Mouse (Mus musculus) lung, postnatal 0 days (tissue): ENCODE results near the gene Pef1. TPM values are rescaled to one million over a fixed set of nuclear protein-coding genes. Genes with fewer than 3 reads are reported as not detected.

Experiments used
- ATAC-seq: fragments of 200-750 bp; cut with Nextera tagmentation; 2 replicates; pipeline ENCODE4 v1.8.0; 2017; ENCODE audit warnings: moderate library complexity
- DNase-seq: peaks from one replicate; pipeline ENCODE4 v3.0.0-alpha.2; 2016; ENCODE audit warnings: low spot score
- H3K27ac ChIP-seq: fragments of 300-500 bp; sonication (generic); 2 replicates; pipeline ENCODE4 v1.5.1; 2014; ENCODE audit warnings: antibody characterized with exemption, mild to moderate bottlenecking, low read length, mixed read lengths
- H3K27me3 ChIP-seq: fragments of 300-500 bp; sonication (generic); replicated peaks from 2 replicates; pipeline ENCODE4 v1.6.1; 2014; ENCODE audit warnings: low read length, mixed read lengths; ENCODE audit not compliant: insufficient read depth
- H3K36me3 ChIP-seq: fragments of 300-500 bp; sonication (generic); 2 replicates; pipeline ENCODE4 v1.6.1; 2014; ENCODE audit warnings: low read length, mixed read lengths; ENCODE audit not compliant: insufficient read depth
- H3K4me1 ChIP-seq: fragments of 300-500 bp; sonication (generic); 2 replicates; pipeline ENCODE4 v1.6.1; 2014; ENCODE audit warnings: antibody characterized with exemption, low read depth, low read length, mixed read lengths; ENCODE audit not compliant: insufficient read depth
- H3K4me2 ChIP-seq: fragments of 300-500 bp; sonication (generic); replicated peaks from 2 replicates; pipeline ENCODE4 v1.6.1; 2014; ENCODE audit warnings: low read depth, mild to moderate bottlenecking, low read length, moderate library complexity, mixed read lengths
- H3K4me3 ChIP-seq: fragments of 300-500 bp; sonication (generic); 2 replicates; pipeline ENCODE4 v1.5.1; 2014; ENCODE audit warnings: low read depth, low read length
- H3K9ac ChIP-seq: fragments of 300-500 bp; sonication (generic); replicated peaks from 2 replicates; pipeline ENCODE4 v1.6.1; 2014; ENCODE audit warnings: low read depth, mild to moderate bottlenecking
- H3K9me3 ChIP-seq: fragments of 300-500 bp; sonication (generic); 2 replicates; pipeline ENCODE4 v1.6.1; 2016; ENCODE audit warnings: low read length, mixed read lengths
- CTCF ChIP-seq: IDR thresholded peaks from 2 replicates; pipeline ENCODE4 v1.5.1; 2016; ENCODE audit warnings: antibody characterized with exemption, mild to moderate bottlenecking
- EP300 ChIP-seq: IDR thresholded peaks from 2 replicates; pipeline ENCODE4 v1.6.1; 2016; ENCODE audit warnings: antibody characterized with exemption, mild to moderate bottlenecking, control low read depth
- WGBS: fragments of 180-500 bp; shearing (Covaris S2); extraction: QIAGEN DNeasy Blood & Tissue Kit; methylation state at CpG from one replicate; pipeline ENCODE4 v1.1.7; 2014; 5-methylcytosine and 5-hydroxymethylcytosine counted together
- polyA plus RNA-seq: library from polyadenylated mRNA; unstranded; fragments of >200 nt; fragmentation: Nextera tagmentation; extraction: Ambion mirVana; gene quantifications from 2 replicates; pipeline ENCODE4 v1.2.1, GENCODE M21; 2015

The Pef1 gene
- polyA plus RNA-seq, 1 experiment from 2014 or later, result 84.6 TPM

DNA sequence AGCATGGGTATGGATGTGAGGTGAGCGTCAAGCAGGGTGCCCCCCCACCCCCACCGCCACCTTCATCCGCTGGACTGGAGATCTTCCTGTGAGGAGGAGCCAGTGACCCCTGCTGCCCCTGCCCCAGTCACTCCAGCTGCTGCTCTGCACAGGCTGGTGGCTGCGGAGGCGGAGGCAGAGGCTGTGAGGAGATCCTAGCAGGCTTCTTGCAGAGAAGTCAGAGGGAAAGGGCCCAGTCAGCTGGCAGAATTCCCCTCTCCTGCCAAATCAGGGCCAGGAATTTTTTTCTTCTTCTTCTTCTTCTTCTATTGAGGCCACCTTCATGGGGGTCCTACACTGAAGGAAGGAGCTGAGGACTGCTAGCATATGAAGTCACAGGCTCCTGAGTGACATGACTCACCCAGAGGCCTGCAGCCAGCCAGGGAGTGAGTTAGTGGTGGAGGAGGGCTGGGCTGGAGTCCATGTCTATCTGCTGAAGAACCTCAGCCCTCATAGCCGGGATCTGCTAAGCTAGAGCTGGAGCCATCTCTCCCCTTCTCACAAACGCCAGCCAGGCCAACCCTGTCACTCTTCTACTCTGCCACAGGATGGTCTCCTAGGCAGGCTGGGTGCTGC is 17.9 kb upstream of the Pef1 start:
- ATAC-seq, result peak; percentile 37; the same call in 1 of the 2 replicates
- Histone ChIP-seq H3K9me3 (no peaks in the 10 kb centered on the region), H3K36me3 (no peaks in the 10 kb centered on the region), H3K4me3 (no peak overlapping the region), H3K27ac (no peak overlapping the region), H3K27me3 (0 out of 2 replicates have a peak, but pooled peaks cover 3% of the 10 kb centered on the region), H3K4me2 (no peak overlapping the region), H3K4me1 (no peaks in the 10 kb centered on the region), H3K9ac (no peak overlapping the region)
- TF ChIP-seq EP300 (no peak), CTCF (no peak)
- DNase-seq, result peak; percentile 33
- WGBS, result 50% methylated on average over 6 of the region's 7 CpGs

GRCm38 (mm10) chr4:130085246-130085820 is 17.0 kb upstream of the Pef1 start:
- no peak for DNase-seq
- H3K9ac ChIP-seq, result no peak overlapping the region

DNA sequence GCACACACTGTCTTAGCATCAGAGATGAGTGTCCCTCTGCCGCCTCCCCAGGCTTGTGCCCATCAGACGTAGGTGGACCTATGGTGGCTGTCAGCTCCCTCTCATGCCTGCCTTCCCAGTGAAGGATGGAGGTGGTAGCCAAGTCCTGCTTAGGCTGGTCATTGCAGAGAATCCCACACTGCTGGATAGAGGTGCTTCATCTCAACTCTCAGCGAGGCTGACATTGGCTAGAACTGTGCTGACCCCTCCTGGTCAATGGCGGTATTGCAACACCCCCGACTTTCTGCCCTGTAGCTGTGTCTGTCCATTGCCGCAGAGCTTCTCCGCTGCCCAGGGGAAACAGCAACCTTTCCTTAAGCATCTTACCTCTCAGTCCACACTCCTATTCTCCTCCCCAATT is 15.1 kb upstream of the Pef1 start:
- TF ChIP-seq EP300, result no peak
- TF ChIP-seq CTCF, result peak; percentile 100
- H3K9ac ChIP-seq, result no peak overlapping the region
- no peak overlapping the region for H3K4me2 ChIP-seq
- no peaks in the 10 kb centered on the region for H3K36me3 ChIP-seq
- H3K4me3 ChIP-seq, result no peak overlapping the region
- no peaks in the 10 kb centered on the region for H3K9me3 ChIP-seq
- DNase-seq, result peak; percentile 78
- H3K27me3 ChIP-seq, result 0 out of 2 replicates have a peak, but pooled peaks cover 3% of the 10 kb centered on the region
- no peak overlapping the region for H3K27ac ChIP-seq
- H3K4me1 ChIP-seq, result no peaks in the 10 kb centered on the region
- ATAC-seq, result peak; percentile 56
- 10% methylated on average over 7 of the region's 7 CpGs for WGBS

More at GRCm38 (mm10) chr4:130085246-130085820, 17.0 kb upstream of the Pef1 start:
- no peak overlapping the region for H3K27ac ChIP-seq
- H3K4me2 ChIP-seq, result no peak overlapping the region
- 0 out of 2 replicates have a peak, but pooled peaks cover 3% of the 10 kb centered on the region for H3K27me3 ChIP-seq
- H3K4me1 ChIP-seq, result no peaks in the 10 kb centered on the region
- H3K9me3 ChIP-seq, result no peaks in the 10 kb centered on the region
- no peak overlapping the region for H3K4me3 ChIP-seq
- no peak for ATAC-seq
- no peaks in the 10 kb centered on the region for H3K36me3 ChIP-seq
- WGBS, result 55% methylated on average over 12 of the region's 12 CpGs
- TF ChIP-seq CTCF (no peak), EP300 (no peak)

DNA sequence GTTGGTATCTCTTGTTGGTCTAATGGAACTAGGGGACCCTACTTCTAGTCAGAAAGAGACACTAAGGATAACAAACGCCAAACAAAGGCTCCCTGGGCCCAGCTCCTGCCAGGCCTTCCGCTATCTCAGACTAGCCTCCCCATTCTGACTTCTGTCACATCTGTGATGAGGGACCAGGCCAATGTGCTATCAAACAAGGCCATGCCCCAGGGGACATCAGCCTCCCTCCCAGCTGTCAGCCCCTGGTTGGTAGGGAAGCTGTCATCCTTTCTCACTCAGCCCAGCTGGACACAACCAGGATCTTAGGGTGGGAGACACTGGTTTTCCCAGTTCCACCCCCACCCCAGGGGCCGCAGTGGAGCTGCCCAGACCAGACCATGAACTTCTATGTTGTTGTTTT is 7.2 kb upstream of the Pef1 start:
- no peak for ATAC-seq
- Histone ChIP-seq H3K4me3 (no peak overlapping the region), H3K9ac (no peak overlapping the region), H3K36me3 (no peaks in the 10 kb centered on the region), H3K27me3 (no peaks in the 10 kb centered on the region), H3K27ac (no peak overlapping the region), H3K9me3 (no peaks in the 10 kb centered on the region), H3K4me2 (no peak overlapping the region), H3K4me1 (peaks cover under 1% of the 10 kb centered on the region; the same call in 1 of the 2 replicates)
- WGBS, result 61% methylated on average over 3 of the region's 3 CpGs
- DNase-seq, result no peak
- TF ChIP-seq CTCF (no peak), EP300 (no peak)

- Histone ChIP-seq H3K27me3 (no peaks in the 10 kb centered on the region), H3K9ac (no peak overlapping the region), H3K36me3 (no peaks in the 10 kb centered on the region), H3K4me1 (peaks cover 10% of the 10 kb centered on the region; the same call in 1 of the 2 replicates), H3K27ac (peak overlapping the region; percentile 84), H3K4me3 (no peak overlapping the region), H3K4me2 (no peak overlapping the region), H3K9me3 (no peaks in the 10 kb centered on the region)
- WGBS, result 25% methylated on average over 8 of the region's 8 CpGs
- ATAC-seq (peak; percentile 8), DNase-seq (peak; percentile 62)
- TF ChIP-seq EP300, result no peak
- no peak for TF ChIP-seq CTCF
These were observed 1.2 kb upstream of the Pef1 start for GRCm38 (mm10) chr4:130101183-130101582.

DNA sequence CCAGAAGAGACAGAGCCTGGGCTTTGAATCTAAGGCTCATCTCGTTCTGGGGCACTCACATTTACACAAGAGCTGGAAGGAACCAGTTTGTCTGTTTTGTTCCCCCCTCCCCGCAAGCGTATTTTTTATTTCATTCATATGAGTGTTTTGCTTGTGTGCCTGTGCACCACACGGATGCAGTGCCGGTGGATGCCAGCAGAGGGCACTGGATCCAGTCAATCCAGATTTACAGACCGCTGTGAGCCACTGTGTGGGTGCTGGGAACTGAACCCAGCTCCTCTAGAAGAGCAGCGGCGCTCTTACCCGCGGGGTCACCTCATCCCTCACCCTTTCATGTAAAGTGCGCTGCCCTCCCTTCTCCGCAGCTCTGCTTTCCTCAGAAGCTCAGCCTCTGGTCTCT is 1.3 kb downstream of the Pef1 start:
- Histone ChIP-seq H3K4me2 (no peak overlapping the region), H3K27me3 (no peaks in the 10 kb centered on the region), H3K4me1 (peaks cover 17% of the 10 kb centered on the region; the same call in 1 of the 2 replicates), H3K9me3 (no peaks in the 10 kb centered on the region), H3K9ac (no peak overlapping the region), H3K27ac (0 out of 2 replicates have a peak overlapping the region, but pooled peaks have one; percentile 7), H3K4me3 (no peak overlapping the region), H3K36me3 (no peaks in the 10 kb centered on the region)
- WGBS, result 84% methylated on average over 12 of the region's 12 CpGs
- ATAC-seq, result no peak
- TF ChIP-seq EP300 (no peak), CTCF (peak; percentile 48)
- DNase-seq, result no peak
